8 mouse cellular contexts compared by ENCODE assay signal in the genomic region with DNA sequence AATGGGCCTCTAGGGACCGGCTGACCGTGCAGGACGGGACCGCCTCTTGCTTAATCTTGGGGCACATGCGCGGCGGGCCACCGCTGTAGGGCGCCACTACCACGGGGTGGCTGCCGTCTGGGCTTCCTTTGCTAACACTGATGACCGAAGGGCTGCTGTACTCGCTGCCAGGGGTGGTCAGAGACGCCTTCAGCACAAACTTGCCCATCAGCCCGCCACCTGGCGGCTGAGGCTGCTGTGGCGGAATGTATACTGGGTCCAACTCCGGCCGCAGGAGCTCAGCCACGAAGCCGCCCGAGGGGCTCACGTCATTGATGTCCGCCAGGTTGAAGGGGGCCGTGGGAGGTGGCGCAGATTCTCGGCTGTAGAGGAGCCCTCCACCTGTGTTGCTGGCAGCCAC. TPM values are rescaled to one million over a fixed set of nuclear protein-coding genes. Genes with fewer than 3 reads are reported as not detected.
DNase-seq lines count a peak whose midpoint lies in the region; ATAC-seq and TF ChIP-seq lines count a peak whose summit lies in the region.

No protein-coding gene starts in this region.

- no peak for TF ChIP-seq POLR2A in kidney, adult 2 months (IDR thresholded peaks at IDR 0.05; ENCODE audit: low read depth, low read length)

- H3K27ac ChIP-seq in embryonic facial prominence, embryonic 12.5 days = 0 out of 2 replicates have a peak overlapping the region, but pooled peaks have one; percentile 17
- 0 out of 2 replicates have a peak overlapping the region, but pooled peaks have one; percentile 18 for H3K27ac ChIP-seq in kidney, adult 2 months (ENCODE audit: insufficient read depth, low read depth, low read length)
- no peak overlapping the region for H3K27ac ChIP-seq in limb, embryonic 13.5 days
- H3K27ac ChIP-seq in midbrain, embryonic 14.5 days (replicated peaks; ENCODE audit: low read depth, low read length) = no peak overlapping the region

- peak; percentile 44; the same call in 1 of the 2 replicates for ATAC-seq in embryonic facial prominence, embryonic 12.5 days (ENCODE audit: insufficient number of reproducible peaks, insufficient read depth, low FRiP score, low TSS enrichment)
- no peak for ATAC-seq in limb, embryonic 13.5 days (ENCODE audit: low FRiP score, low read depth)
- ATAC-seq in midbrain, embryonic 14.5 days (ENCODE audit: low FRiP score, low TSS enrichment) = peak; percentile 17; the same call in 1 of the 2 replicates
- ATAC-seq in erythroblast, adult 5-6 weeks (replicated peaks; ENCODE audit: low FRiP score, poor library complexity, severe bottlenecking) = no peak

- peak overlapping the region; percentile 69 for H3K4me3 ChIP-seq in embryonic facial prominence, embryonic 12.5 days
- peak overlapping the region; percentile 60 for H3K4me3 ChIP-seq in kidney, adult 2 months (ENCODE audit: insufficient read depth, low read depth, low read length)
- H3K4me3 ChIP-seq in limb, embryonic 13.5 days = peak overlapping the region; percentile 71
- H3K4me3 ChIP-seq in midbrain, embryonic 14.5 days (replicated peaks; ENCODE audit: low read depth, low read length) = peak overlapping the region; percentile 59

- peaks cover 8% of the 10 kb centered on the region; the same call in 1 of the 2 replicates for H3K27me3 ChIP-seq in embryonic facial prominence, embryonic 12.5 days
- no peaks in the 10 kb centered on the region for H3K27me3 ChIP-seq in kidney, adult 2 months (replicated peaks; ENCODE audit: control insufficient read depth, insufficient read depth, low read length)
- peaks cover 18% of the 10 kb centered on the region for H3K27me3 ChIP-seq in limb, embryonic 13.5 days
- H3K27me3 ChIP-seq in midbrain, embryonic 14.5 days (ENCODE audit: control insufficient read depth, insufficient read depth, low read length) = peaks cover 32% of the 10 kb centered on the region

- H3K36me3 ChIP-seq in embryonic facial prominence, embryonic 12.5 days = no peaks in the 10 kb centered on the region
- no peaks in the 10 kb centered on the region for H3K36me3 ChIP-seq in kidney, adult 2 months (ENCODE audit: control insufficient read depth, insufficient read depth, low read length)
- peaks cover 4% of the 10 kb centered on the region; the same call in 1 of the 2 replicates for H3K36me3 ChIP-seq in limb, embryonic 13.5 days
- no peaks in the 10 kb centered on the region for H3K36me3 ChIP-seq in midbrain, embryonic 14.5 days (ENCODE audit: control insufficient read depth, insufficient read depth, low read length)

- H3K9ac ChIP-seq in embryonic facial prominence, embryonic 12.5 days = peak overlapping the region; percentile 73
- peak overlapping the region; percentile 82 for H3K9ac ChIP-seq in limb, embryonic 13.5 days
- peak overlapping the region; percentile 49 for H3K9ac ChIP-seq in midbrain, embryonic 14.5 days (replicated peaks; ENCODE audit: low read length)

- peak overlapping the region; percentile 89 for H3K4me2 ChIP-seq in embryonic facial prominence, embryonic 12.5 days (replicated peaks)
- H3K4me2 ChIP-seq in limb, embryonic 13.5 days (replicated peaks) = peak overlapping the region; percentile 93
- peak overlapping the region; percentile 96 for H3K4me2 ChIP-seq in midbrain, embryonic 14.5 days (ENCODE audit: low read length)

- peak; percentile 89 for DNase-seq in adrenal gland, postnatal 14 days
- peak; percentile 72 for DNase-seq in heart, adult 8-10 months (ENCODE audit: low spot score)
- peak; percentile 89 for DNase-seq in kidney, adult 2 months
- DNase-seq in midbrain, embryonic 14.5 days = peak; percentile 85
- peak; percentile 22 for DNase-seq in spleen, adult 12 weeks (ENCODE audit: low spot score)

- H3K4me1 ChIP-seq in embryonic facial prominence, embryonic 12.5 days = peaks cover 27% of the 10 kb centered on the region; the same call in 1 of the 2 replicates
- H3K4me1 ChIP-seq in kidney, adult 2 months (ENCODE audit: control insufficient read depth, insufficient read depth, low read length) = no peaks in the 10 kb centered on the region
- peaks cover 41% of the 10 kb centered on the region for H3K4me1 ChIP-seq in limb, embryonic 13.5 days
- H3K4me1 ChIP-seq in midbrain, embryonic 14.5 days (ENCODE audit: control insufficient read depth, insufficient read depth, low read length) = peaks cover 29% of the 10 kb centered on the region

- under 1% methylated on average over 27 of the region's 27 CpGs for WGBS in embryonic facial prominence, embryonic 12.5 days
- under 1% methylated on average over 27 of the region's 27 CpGs for WGBS in kidney, adult 2 months
- under 1% methylated on average over 27 of the region's 27 CpGs for WGBS in limb, embryonic 13.5 days
- under 1% methylated on average over 27 of the region's 27 CpGs for WGBS in midbrain, embryonic 14.5 days

- no peaks in the 10 kb centered on the region for H3K9me3 ChIP-seq in embryonic facial prominence, embryonic 12.5 days
- no peaks in the 10 kb centered on the region for H3K9me3 ChIP-seq in limb, embryonic 13.5 days
- H3K9me3 ChIP-seq in midbrain, embryonic 14.5 days (ENCODE audit: control insufficient read depth, low read length) = no peaks in the 10 kb centered on the region

- peak; percentile 63 for TF ChIP-seq CTCF in kidney, adult 2 months (conservative IDR thresholded peaks at IDR 0.05; ENCODE audit: insufficient read depth, insufficient read length, low read depth, low read length)

RNA-seq across cellular contexts. Expression of a gene that starts 2.0 kb away (rescaled TPM):
- 25.1 and 36.2 TPM in 2 replicates for total RNA-seq in adrenal gland, postnatal 14 days (2021)
- 14.3 and 17.7 TPM in 2 replicates for polyA plus RNA-seq in embryonic facial prominence, embryonic 12.5 days (2016; fragmentation: Nextera tagmentation; extraction: Ambion mirVana)
- 10 to 100 TPM; 21.7 to 39.9 (median 27.1) TPM for total RNA-seq in heart, adult 8-10 months (2022)
- 8.5 and 11.4 TPM in 2 replicates for polyA plus RNA-seq in kidney, adult 2 months (2012; rRNA removed)
- polyA plus RNA-seq in limb, embryonic 13.5 days (2015; fragmentation: Nextera tagmentation; extraction: Ambion mirVana) = 12.3 and 12.6 TPM in 2 replicates
- polyA plus RNA-seq in midbrain, embryonic 14.5 days (2014; fragmentation: Nextera tagmentation; extraction: Ambion mirVana) = 1.4 and 2.2 TPM in 2 replicates
- 5.0 and 10.7 TPM in 2 replicates for total RNA-seq in erythroblast, adult 5-6 weeks (2015; ENCODE audit: low replicate concordance)
- 3.1 and 4.0 TPM in 2 replicates for total RNA-seq in erythroblast, adult 5-6 weeks (2017; ENCODE audit: low replicate concordance)

Comparison
In these comparisons a context has a peak if more than half of its experiments do, and no peak if none do; other contexts are left out.
1. DNase-seq: peak in every context shown above with its lines; median percentile 89 in adrenal gland, postnatal 14 days; 89 in kidney, adult 2 months; 85 in midbrain, embryonic 14.5 days; 72 in heart, adult 8-10 months; 22 in spleen, adult 12 weeks.
2. ATAC-seq: peak in embryonic facial prominence, embryonic 12.5 days (single experiment) and midbrain, embryonic 14.5 days (single experiment); none in limb, embryonic 13.5 days (single experiment) and erythroblast, adult 5-6 weeks (single experiment).
3. H3K27ac ChIP-seq: peak in embryonic facial prominence, embryonic 12.5 days (single experiment) and kidney, adult 2 months (single experiment); none in limb, embryonic 13.5 days (single experiment) and midbrain, embryonic 14.5 days (single experiment).
4. Peak in every context shown above with its lines, with median percentiles within 50 percentile points of each other: H3K4me2 ChIP-seq, H3K4me3 ChIP-seq and H3K9ac ChIP-seq.